Mouse (Mus musculus): ENCODE data around the gene Osbpl7.

DNA sequence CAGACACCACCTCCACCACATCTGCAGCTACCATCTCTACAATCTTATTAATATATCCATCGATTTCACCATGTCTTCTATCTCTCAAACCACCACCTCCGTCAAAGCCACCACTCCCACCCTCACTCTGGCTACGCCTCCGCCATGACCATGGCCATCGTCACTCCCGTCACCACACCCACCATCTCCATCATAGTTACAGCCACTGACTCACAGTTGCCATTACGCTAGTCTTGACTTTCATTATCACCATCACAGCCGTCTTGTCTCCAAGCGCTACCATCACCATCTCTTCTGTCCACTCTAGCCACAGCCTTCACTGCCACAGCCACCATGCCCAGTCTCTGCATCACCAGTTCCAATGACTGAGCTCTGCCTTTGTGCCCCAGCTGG is 53.7 kb downstream of the Osbpl7 start:
- no peak for TF ChIP-seq CTCF (IDR thresholded peaks at IDR 0.05; ENCODE audit: control insufficient read depth, insufficient read depth, low read length)
- no peak for TF ChIP-seq POLR2A (IDR thresholded peaks at IDR 0.05; ENCODE audit: borderline replicate concordance, control insufficient read depth, low read depth, low read length)
